21 mouse cellular contexts compared by ENCODE assay signal in genomic region chr11:37153382-37153781, GRCm38 (mm10).
"Had no signal": no experiment of that assay in that cellular context is flagged by ENCODE, and none has a peak within 500 bp of the region (broad histone marks: within the 10 kb centered on the region; RNA-seq: fewer than 3 reads in every experiment).

No protein-coding gene starts in this region.

- H3K27ac ChIP-seq: kidney, embryonic 15.5 days; limb, embryonic 10.5 days; limb, embryonic 13.5 days; liver, embryonic 12.5 days; liver, embryonic 15.5 days; lung, embryonic 15.5 days; neural tube, embryonic 12.5 days; neural tube, embryonic 15.5 days; stomach, postnatal 0 days had no signal

- H3K9ac ChIP-seq: kidney, embryonic 15.5 days; limb, embryonic 13.5 days; liver, embryonic 12.5 days; liver, embryonic 15.5 days; lung, embryonic 15.5 days; neural tube, embryonic 12.5 days; neural tube, embryonic 15.5 days had no signal

- H3K27me3 ChIP-seq: kidney, embryonic 15.5 days; limb, embryonic 13.5 days; liver, embryonic 12.5 days; liver, embryonic 15.5 days; lung, embryonic 15.5 days; megakaryocyte, embryonic 14.5 days; neural tube, embryonic 12.5 days; neural tube, embryonic 15.5 days had no signal

- ATAC-seq: liver, embryonic 12.5 days had no signal

- H3K9me3 ChIP-seq: kidney, embryonic 15.5 days; limb, embryonic 10.5 days; limb, embryonic 13.5 days; liver, embryonic 12.5 days; liver, embryonic 15.5 days; lung, embryonic 15.5 days; megakaryocyte, embryonic 14.5 days; neural tube, embryonic 12.5 days; neural tube, embryonic 15.5 days had no signal

- DNase-seq: kidney, adult 11 months; kidney, adult 8-10 months; kidney, postnatal 10 days; kidney, postnatal 36 days; liver; lung, adult 18-20 months; lung, postnatal 10 days; lung, postnatal 36 days; thymus, adult 2 months; thymus, postnatal 14 days; thymus, postnatal 4 days had no signal

- H3K4me2 ChIP-seq: kidney, embryonic 15.5 days; limb, embryonic 13.5 days; liver, embryonic 12.5 days; liver, embryonic 15.5 days; lung, embryonic 15.5 days; neural tube, embryonic 12.5 days; neural tube, embryonic 15.5 days had no signal

- H3K36me3 ChIP-seq: kidney, embryonic 15.5 days; limb, embryonic 10.5 days; limb, embryonic 13.5 days; liver, embryonic 12.5 days; liver, embryonic 15.5 days; lung, embryonic 15.5 days; neural tube, embryonic 12.5 days; neural tube, embryonic 15.5 days had no signal

- H3K4me1 ChIP-seq: kidney, embryonic 15.5 days; limb, embryonic 10.5 days; limb, embryonic 13.5 days; liver, embryonic 12.5 days; liver, embryonic 15.5 days; lung, embryonic 15.5 days; megakaryocyte, embryonic 14.5 days; neural tube, embryonic 12.5 days; neural tube, embryonic 15.5 days had no signal

- H3K4me3 ChIP-seq: kidney, embryonic 15.5 days; limb, embryonic 10.5 days; limb, embryonic 13.5 days; liver, embryonic 12.5 days; liver, embryonic 15.5 days; lung, embryonic 15.5 days; megakaryocyte, embryonic 14.5 days; neural tube, embryonic 12.5 days; neural tube, embryonic 15.5 days had no signal
